Mouse (Mus musculus) brain, embryonic 14.5 days (tissue): ENCODE results near the gene Plekha7.

Experiments
- CTCF ChIP-seq: fragments of 200-500 bp; IDR thresholded peaks from 2 replicates; pipeline ENCODE4 v1.5.1; 2012; ENCODE audit warnings: inconsistent platforms, mild to moderate bottlenecking, moderate library complexity, borderline replicate concordance; ENCODE audit not compliant: insufficient read depth, insufficient read length; ENCODE audit errors: extremely low read depth
- POLR2A ChIP-seq: fragments of 200-500 bp; IDR thresholded peaks from 2 replicates; pipeline ENCODE4 v1.6.1; 2012; ENCODE audit warnings: mild to moderate bottlenecking, inconsistent platforms, borderline replicate concordance; ENCODE audit not compliant: poor library complexity, insufficient read depth, insufficient read length, severe bottlenecking; ENCODE audit errors: extremely low read depth

- TF ChIP-seq POLR2A (no peak), CTCF (peak; percentile 87; the same call in 1 of the 2 replicates)
Measured at GRCm38 (mm10) chr7:116161544-116161943, 146.6 kb downstream of the Plekha7 start.
